Mouse (Mus musculus): Measurements from ENCODE around the gene Gm28048. TPM values are rescaled to one million over a fixed set of nuclear protein-coding genes. Genes with fewer than 3 reads are reported as not detected.

Gm28048 gene
- polyA plus RNA-seq (2012; rRNA removed) = not detected in 2 replicates

DNA sequence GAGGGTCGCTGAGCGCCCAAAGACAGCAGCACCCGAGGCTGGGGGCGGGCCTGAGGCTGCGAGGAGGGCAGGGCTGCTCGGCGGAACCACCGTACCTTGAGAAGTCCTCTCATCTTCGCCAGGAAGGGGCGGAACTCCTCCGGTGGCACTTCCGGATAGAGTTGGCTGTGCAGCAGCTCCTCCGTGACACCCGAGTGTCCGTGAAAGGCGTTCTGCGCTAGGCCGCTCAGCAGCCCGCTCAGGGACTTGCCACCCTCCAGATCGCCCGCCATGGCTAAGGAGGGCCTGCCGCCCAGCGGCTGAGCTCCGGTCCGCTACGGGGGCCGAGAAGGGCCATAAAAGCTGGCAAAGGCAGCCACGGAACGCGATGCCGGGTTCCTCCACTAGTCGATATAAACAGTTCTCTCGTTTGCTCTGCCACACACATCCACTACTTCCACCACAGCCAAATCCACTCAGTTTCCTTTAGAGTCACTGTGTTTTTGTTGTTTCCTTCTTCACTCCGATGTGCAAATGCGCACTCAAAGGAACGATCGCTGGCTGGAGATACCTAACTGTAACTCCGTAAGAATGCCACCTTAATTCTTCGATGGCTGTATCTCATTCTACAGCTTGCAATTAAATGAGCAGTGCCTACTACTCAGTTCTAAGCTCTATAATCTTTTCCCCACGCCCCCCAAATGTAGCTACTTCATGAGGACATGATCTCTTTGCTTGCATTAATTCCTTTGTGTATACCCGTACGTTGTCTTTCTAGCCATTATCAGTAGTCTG, at the start of gene Gm28048, which contains the start of gene Commd1:
TSS of gene Gm28048 (minus strand) at position 107 of the 774 bp plus-strand sequence.
TSS of gene Commd1 (minus strand) at position 399 of the 774 bp plus-strand sequence.
- H3K4me1 ChIP-seq (ENCODE audit: control insufficient read depth, insufficient read depth, low read length) = peaks cover 3% of the 10 kb centered on the region; the same call in 1 of the 2 replicates
- WGBS = 2% methylated on average over 42 of the region's 42 CpGs
- peak; percentile 57 for TF ChIP-seq CTCF (IDR thresholded peaks at IDR 0.05; ENCODE audit: insufficient read depth, low read length)
- peak; percentile 71; the same call in 1 of the 2 replicates for TF ChIP-seq POLR2A (IDR thresholded peaks at IDR 0.05; ENCODE audit: borderline replicate concordance, extremely low read depth, low read depth, low read length)
- H3K4me3 ChIP-seq (replicated peaks; ENCODE audit: extremely low read depth, low read depth, low read length) = peak within 1 kb of the TSS; percentile 93
- peak; percentile 97 for DNase-seq

DNA sequence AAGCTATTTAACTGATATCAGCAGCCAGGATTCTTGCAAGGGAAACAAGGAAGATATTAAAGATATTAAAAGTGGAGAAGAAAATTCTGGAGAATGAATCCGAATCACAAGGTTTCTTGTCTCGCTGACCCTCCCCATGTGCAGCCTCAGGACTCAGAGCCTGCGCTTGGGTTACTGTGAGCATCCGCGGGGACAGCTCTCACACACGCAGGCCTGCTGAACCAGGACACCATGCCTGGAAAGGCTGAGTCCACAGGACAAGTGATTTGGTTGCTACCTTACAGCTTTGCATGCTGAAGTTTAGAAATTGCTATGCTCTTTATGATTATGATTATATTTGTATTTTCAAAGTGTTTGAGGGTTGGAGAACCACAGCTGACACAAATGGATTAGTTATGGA, 47.5 kb upstream of the Gm28048 start:
- Histone ChIP-seq H3K4me1 (ENCODE audit: control insufficient read depth, insufficient read depth, low read length) (no peaks in the 10 kb centered on the region), H3K4me3 (replicated peaks; ENCODE audit: extremely low read depth, low read depth, low read length) (no peak overlapping the region)
- 78% methylated on average over 6 of the region's 6 CpGs for WGBS
- no peak for DNase-seq
- no peak for TF ChIP-seq POLR2A (IDR thresholded peaks at IDR 0.05; ENCODE audit: borderline replicate concordance, extremely low read depth, low read depth, low read length)

DNA sequence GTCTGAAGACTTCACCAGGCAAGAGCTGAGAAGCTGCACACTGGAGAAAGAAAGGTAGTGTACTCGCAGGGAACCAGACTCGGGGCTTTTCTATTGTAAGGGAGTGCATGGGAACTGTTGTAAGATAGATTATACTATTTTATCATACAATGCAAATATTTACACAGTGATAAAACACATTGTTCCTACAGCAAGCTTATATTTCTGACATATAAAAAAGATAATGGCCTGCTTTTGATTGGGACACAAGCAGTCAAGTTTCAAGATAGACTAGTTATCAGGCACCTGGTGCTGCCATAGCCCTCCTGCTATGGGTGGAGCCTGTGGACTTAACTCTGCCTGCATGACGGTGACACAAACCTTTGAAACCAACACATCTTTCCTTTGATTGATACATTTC, 47.1 kb upstream of the Gm28048 start:
- TF ChIP-seq POLR2A (IDR thresholded peaks at IDR 0.05; ENCODE audit: borderline replicate concordance, extremely low read depth, low read depth, low read length) = no peak
- TF ChIP-seq CTCF (IDR thresholded peaks at IDR 0.05; ENCODE audit: insufficient read depth, low read length) = no peak
- no peak overlapping the region for H3K4me3 ChIP-seq (replicated peaks; ENCODE audit: extremely low read depth, low read depth, low read length)
- no peak for DNase-seq
- WGBS = 40% methylated on average over 3 of the region's 3 CpGs
- no peaks in the 10 kb centered on the region for H3K4me1 ChIP-seq (ENCODE audit: control insufficient read depth, insufficient read depth, low read length)

DNA sequence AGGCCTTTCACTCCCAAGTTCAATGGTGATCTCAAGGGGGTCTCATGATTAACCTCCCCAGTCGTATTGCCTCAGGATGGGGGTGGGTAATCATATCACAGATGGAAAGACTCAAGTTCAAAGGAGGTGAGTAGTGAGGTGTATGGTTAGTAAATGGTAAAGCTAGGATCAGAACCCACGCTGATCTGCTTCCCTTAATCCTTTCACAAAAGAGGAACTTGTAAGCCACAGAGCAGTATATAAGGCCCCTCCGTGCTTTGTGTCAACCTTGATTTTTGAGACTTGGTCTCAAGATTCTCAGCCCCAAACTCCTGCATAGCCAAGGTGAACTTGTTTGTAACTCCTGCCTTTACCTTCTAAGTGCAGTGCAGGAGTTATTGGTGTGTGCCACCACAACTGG, 42.3 kb upstream of the Gm28048 start:
- 79% methylated on average over 3 of the region's 3 CpGs for WGBS
- no peak for DNase-seq
- no peak for TF ChIP-seq POLR2A (IDR thresholded peaks at IDR 0.05; ENCODE audit: borderline replicate concordance, extremely low read depth, low read depth, low read length)
- TF ChIP-seq CTCF (IDR thresholded peaks at IDR 0.05; ENCODE audit: insufficient read depth, low read length) = no peak
- Histone ChIP-seq H3K4me3 (replicated peaks; ENCODE audit: extremely low read depth, low read depth, low read length) (no peak overlapping the region), H3K4me1 (ENCODE audit: control insufficient read depth, insufficient read depth, low read length) (no peaks in the 10 kb centered on the region)

DNA sequence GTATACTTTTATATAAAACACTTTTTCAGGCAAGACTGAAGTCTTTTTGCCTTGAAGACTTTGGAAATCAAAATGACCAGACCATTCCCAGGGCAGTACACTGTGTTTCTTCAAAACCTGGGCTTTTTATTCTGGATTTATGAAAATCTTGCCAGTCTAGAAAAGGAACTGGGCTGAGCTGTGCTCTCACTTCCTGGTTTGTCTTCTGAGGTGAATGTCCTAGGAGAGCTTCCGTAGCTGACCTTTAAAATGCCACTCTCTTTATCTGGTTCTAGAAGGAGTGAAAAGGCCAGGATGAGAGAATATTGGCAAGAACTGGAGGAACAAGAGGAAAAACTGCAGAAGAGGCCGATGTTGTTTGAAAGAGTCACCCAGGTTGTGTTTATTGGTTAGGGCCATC, 41.3 kb upstream of the Gm28048 start:
- whole genome bisulfite sequencing = 83% methylated on average over 2 of the region's 2 CpGs
- Histone ChIP-seq H3K4me3 (replicated peaks; ENCODE audit: extremely low read depth, low read depth, low read length) (no peak overlapping the region), H3K4me1 (ENCODE audit: control insufficient read depth, insufficient read depth, low read length) (no peaks in the 10 kb centered on the region)
- DNase-seq = no peak
- TF ChIP-seq CTCF (IDR thresholded peaks at IDR 0.05; ENCODE audit: insufficient read depth, low read length) (no peak), POLR2A (IDR thresholded peaks at IDR 0.05; ENCODE audit: borderline replicate concordance, extremely low read depth, low read depth, low read length) (no peak)

DNA sequence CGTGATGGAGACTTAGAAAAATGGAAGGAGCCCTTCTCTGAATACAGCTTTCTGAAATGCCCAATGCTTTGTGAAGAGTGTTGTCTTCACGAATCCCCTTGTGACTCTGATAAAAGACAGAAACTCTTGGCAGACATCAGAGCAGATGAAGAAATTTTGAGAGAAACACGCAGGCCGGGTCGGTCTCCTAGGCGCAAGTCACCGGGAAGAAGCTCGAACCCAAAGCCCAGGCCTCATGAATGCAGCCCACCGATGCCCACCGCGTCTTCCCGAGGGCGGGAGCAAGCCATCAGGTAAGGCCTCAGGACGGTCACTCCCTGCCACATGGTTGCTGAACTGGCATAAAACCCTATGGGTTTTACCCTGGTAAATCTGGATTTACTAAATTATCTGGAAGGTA, 39.0 kb upstream of the Gm28048 start:
- 92% methylated on average over 14 of the region's 14 CpGs for WGBS
- no peak for TF ChIP-seq POLR2A (IDR thresholded peaks at IDR 0.05; ENCODE audit: borderline replicate concordance, extremely low read depth, low read depth, low read length)
- TF ChIP-seq CTCF (IDR thresholded peaks at IDR 0.05; ENCODE audit: insufficient read depth, low read length) = no peak
- no peak for DNase-seq
- H3K4me3 ChIP-seq (replicated peaks; ENCODE audit: extremely low read depth, low read depth, low read length) = no peak overlapping the region
- no peaks in the 10 kb centered on the region for H3K4me1 ChIP-seq (ENCODE audit: control insufficient read depth, insufficient read depth, low read length)

DNA sequence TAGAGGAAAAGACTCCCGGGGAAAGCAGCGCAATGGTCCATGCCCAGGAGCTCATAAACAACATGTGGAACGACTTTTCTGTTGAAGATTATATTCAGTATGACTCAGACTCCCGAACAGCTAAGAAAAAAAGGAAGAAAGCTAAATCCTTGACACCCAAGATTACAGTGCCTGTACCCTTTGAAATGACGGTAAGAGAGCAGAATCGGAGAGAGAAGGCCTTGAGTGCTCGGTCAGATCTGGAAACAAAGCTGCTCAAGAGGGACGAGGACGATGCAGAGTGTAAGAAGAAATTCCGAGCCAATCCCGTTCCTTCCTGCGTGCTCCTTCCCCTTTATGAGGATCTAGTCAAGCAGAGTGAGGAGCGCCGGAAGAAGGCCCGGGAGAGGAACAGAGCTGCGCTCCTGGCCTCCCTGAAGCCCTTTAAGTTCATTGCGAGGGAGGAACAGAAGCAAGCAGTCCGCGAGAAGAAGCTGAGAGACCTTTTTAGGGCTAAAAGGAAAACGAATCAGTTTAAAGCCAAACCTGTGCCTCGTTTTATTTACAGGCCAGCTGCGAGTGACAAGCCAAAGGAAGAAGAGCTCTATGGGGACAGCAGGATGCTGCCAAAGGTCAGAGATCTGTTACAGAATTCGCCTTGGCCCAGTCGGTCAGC, 38.4 kb upstream of the Gm28048 start:
- no peaks in the 10 kb centered on the region for H3K4me1 ChIP-seq (ENCODE audit: control insufficient read depth, insufficient read depth, low read length)
- WGBS = 66% methylated on average over 24 of the region's 24 CpGs
- TF ChIP-seq POLR2A (IDR thresholded peaks at IDR 0.05; ENCODE audit: borderline replicate concordance, extremely low read depth, low read depth, low read length) = no peak
- TF ChIP-seq CTCF (IDR thresholded peaks at IDR 0.05; ENCODE audit: insufficient read depth, low read length) = no peak
- DNase-seq = no peak
- H3K4me3 ChIP-seq (replicated peaks; ENCODE audit: extremely low read depth, low read depth, low read length) = no peak overlapping the region

DNA sequence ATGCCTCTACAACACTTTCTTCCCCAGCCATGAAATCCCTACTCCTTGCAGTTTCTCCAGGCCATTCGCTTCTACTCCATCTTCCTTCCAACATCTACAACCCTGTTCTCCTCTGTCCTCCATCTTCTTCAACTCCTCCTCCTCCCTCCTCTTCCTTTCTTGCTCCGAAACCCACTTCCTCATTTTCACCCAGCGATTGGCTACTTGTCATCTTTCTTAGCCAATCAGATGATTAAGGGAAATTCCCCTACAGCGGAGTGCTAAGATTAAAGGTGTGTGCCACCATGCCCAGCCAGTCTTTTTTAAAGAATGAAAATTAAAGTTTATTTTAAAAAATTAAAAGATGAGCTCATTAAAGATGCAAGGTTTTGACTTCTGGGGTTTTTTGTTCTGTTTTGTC, 36.1 kb upstream of the Gm28048 start:
- 94% methylated on average over 4 of the region's 4 CpGs for WGBS

DNA sequence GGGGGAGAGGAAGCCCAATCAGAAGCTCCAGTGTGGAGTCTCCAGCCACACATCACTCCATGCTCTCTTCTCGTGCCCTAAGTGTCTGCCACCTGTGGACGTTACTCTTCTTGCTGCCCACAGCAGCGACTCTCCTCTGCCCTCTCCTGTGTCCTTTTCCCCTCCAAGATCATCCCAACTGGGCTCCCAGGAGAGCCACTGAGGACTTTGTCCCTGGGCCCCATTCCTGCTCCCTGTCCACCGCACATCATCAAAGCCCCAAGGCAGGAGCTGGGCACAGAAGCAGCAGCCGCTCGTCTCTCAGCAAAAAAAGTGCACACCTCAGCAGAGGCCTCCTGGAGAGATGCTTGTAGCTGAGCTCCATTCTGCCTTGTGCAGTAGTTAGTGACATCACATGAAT, 33.1 kb upstream of the Gm28048 start:
- no peak overlapping the region for H3K4me3 ChIP-seq (replicated peaks; ENCODE audit: extremely low read depth, low read depth, low read length)
- WGBS = 82% methylated on average over 6 of the region's 6 CpGs
- H3K4me1 ChIP-seq (ENCODE audit: control insufficient read depth, insufficient read depth, low read length) = no peaks in the 10 kb centered on the region
- DNase-seq = no peak
- TF ChIP-seq CTCF (IDR thresholded peaks at IDR 0.05; ENCODE audit: insufficient read depth, low read length) = no peak
- no peak for TF ChIP-seq POLR2A (IDR thresholded peaks at IDR 0.05; ENCODE audit: borderline replicate concordance, extremely low read depth, low read depth, low read length)

More for the DNA sequence above, 36.1 kb upstream of the Gm28048 start:
- Histone ChIP-seq H3K4me3 (replicated peaks; ENCODE audit: extremely low read depth, low read depth, low read length) (no peak overlapping the region), H3K4me1 (ENCODE audit: control insufficient read depth, insufficient read depth, low read length) (no peaks in the 10 kb centered on the region)
- TF ChIP-seq POLR2A (IDR thresholded peaks at IDR 0.05; ENCODE audit: borderline replicate concordance, extremely low read depth, low read depth, low read length) (no peak), CTCF (IDR thresholded peaks at IDR 0.05; ENCODE audit: insufficient read depth, low read length) (no peak)
- DNase-seq = no peak

Measured in lung, adult 2 months (tissue).